Comparison of ENCODE assay signal across 8 mouse cellular contexts in the genomic region with DNA sequence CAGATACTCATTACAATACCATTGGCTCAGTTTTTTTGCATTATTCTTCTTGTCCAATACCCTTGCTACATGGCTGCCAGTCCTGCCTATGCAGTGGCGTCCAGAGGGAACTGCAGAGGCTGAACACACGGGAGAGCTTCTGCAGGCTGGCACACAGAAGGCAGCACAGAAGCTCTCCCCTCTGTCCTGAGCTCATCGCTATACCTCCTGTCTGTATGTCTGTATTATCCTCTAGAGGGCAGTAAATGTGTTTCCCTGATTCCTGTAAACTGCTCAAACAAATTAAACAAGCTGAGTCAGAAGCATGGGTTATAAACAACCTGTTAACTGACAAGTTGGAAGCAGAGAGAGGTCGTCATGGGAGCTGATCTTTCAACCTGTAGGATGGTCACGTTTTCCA. TPM values are rescaled to one million over a fixed set of nuclear protein-coding genes. Genes with fewer than 3 reads are reported as not detected.
A peak's percentile ranks its signal among the peaks of the same experiment; 100 is the strongest.
DNase-seq lines count a peak whose midpoint lies in the region; ATAC-seq and TF ChIP-seq lines count a peak whose summit lies in the region.

No protein-coding gene starts in this region.

- peaks cover 29% of the 10 kb centered on the region; the same call in 1 of the 2 replicates for H3K36me3 ChIP-seq in kidney, embryonic 14.5 days (ENCODE audit: control insufficient read depth, insufficient read depth, low read length)
- peaks cover 37% of the 10 kb centered on the region for H3K36me3 ChIP-seq in E14TG2a.4 (ENCODE audit: insufficient read depth, low read length)

- intact Hi-C loops in gastrocnemius, postnatal 14 days (cut with DNase I; ENCODE audit: low total_unique reads): no loop called here

- H3K9ac ChIP-seq in kidney, embryonic 14.5 days (ENCODE audit: low read depth, low read length): no peak overlapping the region

- H3K4me3 ChIP-seq in kidney, embryonic 14.5 days (ENCODE audit: low read length): no peak overlapping the region
- no peak overlapping the region for H3K4me3 ChIP-seq in E14TG2a.4 (replicated peaks; ENCODE audit: low read length)

- 32% methylated on average over 5 of the region's 5 CpGs for WGBS in kidney, embryonic 14.5 days

- no peak overlapping the region for H3K27ac ChIP-seq in kidney, embryonic 14.5 days (ENCODE audit: low read depth, low read length)

- DNase-seq in kidney, postnatal 10 days: no peak
- DNase-seq in brain, adult 2 months (ENCODE audit: low read depth, low spot score): peak; percentile 74
- no peak for DNase-seq in gastrocnemius, postnatal 14 days
- DNase-seq in spleen, postnatal 14 days (ENCODE audit: low spot score in 2 of 2): no peak
- no peak for DNase-seq in cerebellum, adult 11-12 months

- no peaks in the 10 kb centered on the region for H3K4me1 ChIP-seq in kidney, embryonic 14.5 days (ENCODE audit: control insufficient read depth, insufficient read depth, low read length)
- peaks cover 16% of the 10 kb centered on the region for H3K4me1 ChIP-seq in E14TG2a.4 (replicated peaks; ENCODE audit: low read depth, low read length)

- H3K27me3 ChIP-seq in kidney, embryonic 14.5 days (ENCODE audit: control insufficient read depth, insufficient read depth, low read length): no peaks in the 10 kb centered on the region
- no peaks in the 10 kb centered on the region for H3K27me3 ChIP-seq in E14TG2a.4 (ENCODE audit: insufficient read depth, low read length)

- no peak overlapping the region for H3K4me2 ChIP-seq in kidney, embryonic 14.5 days (replicated peaks; ENCODE audit: low read depth, low read length)

- H3K9me3 ChIP-seq in kidney, embryonic 14.5 days (ENCODE audit: control insufficient read depth, low read length): no peaks in the 10 kb centered on the region
- no peaks in the 10 kb centered on the region for H3K9me3 ChIP-seq in E14TG2a.4 (ENCODE audit: low read length)

- TF ChIP-seq CTCF in E14TG2a.4 (conservative IDR thresholded peaks at IDR 0.05; ENCODE audit: low read length): peak; percentile 45

- peak; percentile 52 for ATAC-seq in kidney, embryonic 14.5 days (ENCODE audit: low FRiP score, low TSS enrichment)
- peak; percentile 33; the same call in 1 of the 2 replicates for ATAC-seq in megakaryocyte, adult 5-6 weeks (ENCODE audit: poor library complexity, severe bottlenecking)

RNA-seq across cellular contexts. Expression of gene Apaf1, which starts 21.8 kb away (rescaled TPM):
- 17.8 and 26.2 TPM in 2 replicates for polyA plus RNA-seq in kidney, embryonic 14.5 days (2014; fragmentation: Nextera tagmentation; extraction: Ambion mirVana)
- total RNA-seq in megakaryocyte, adult 5-6 weeks (2015): 139 and 147 TPM in 2 replicates
- total RNA-seq in megakaryocyte, adult 5-6 weeks (2017): 70.8 and 73.6 TPM in 2 replicates
- total RNA-seq in gastrocnemius, postnatal 14 days (2021): 1 to 10 TPM; 5.8 TPM

RNA-seq across cellular contexts. Expression of gene Ikbip, which starts 22.0 kb away (rescaled TPM):
- 37.9 and 39.6 TPM in 2 replicates for polyA plus RNA-seq in kidney, embryonic 14.5 days (2014; fragmentation: Nextera tagmentation; extraction: Ambion mirVana)
- 8.1 and 15.4 TPM in 2 replicates for total RNA-seq in megakaryocyte, adult 5-6 weeks (2015)
- total RNA-seq in megakaryocyte, adult 5-6 weeks (2017): 15.0 and 26.5 TPM in 2 replicates
- 10 to 100 TPM; 16.2 to 18.2 TPM for total RNA-seq in gastrocnemius, postnatal 14 days (2021)

Comparison
In these comparisons a context has a peak if more than half of its experiments do, and no peak if none do; other contexts are left out.
1. RNA of gene Apaf1, which starts 21.8 kb away (total RNA-seq): 70.8 to 147 TPM in megakaryocyte, adult 5-6 weeks; 5.8 TPM in gastrocnemius, postnatal 14 days; every median in the first group is over 10 times any median in the second.